Mouse (Mus musculus): ENCODE results near the gene Cstf2t. TPM values are rescaled to one million over a fixed set of nuclear protein-coding genes. Genes with fewer than 3 reads are reported as not detected.

The Cstf2t gene
- polyA plus RNA-seq, 1 experiment, result 8.0 TPM

DNA sequence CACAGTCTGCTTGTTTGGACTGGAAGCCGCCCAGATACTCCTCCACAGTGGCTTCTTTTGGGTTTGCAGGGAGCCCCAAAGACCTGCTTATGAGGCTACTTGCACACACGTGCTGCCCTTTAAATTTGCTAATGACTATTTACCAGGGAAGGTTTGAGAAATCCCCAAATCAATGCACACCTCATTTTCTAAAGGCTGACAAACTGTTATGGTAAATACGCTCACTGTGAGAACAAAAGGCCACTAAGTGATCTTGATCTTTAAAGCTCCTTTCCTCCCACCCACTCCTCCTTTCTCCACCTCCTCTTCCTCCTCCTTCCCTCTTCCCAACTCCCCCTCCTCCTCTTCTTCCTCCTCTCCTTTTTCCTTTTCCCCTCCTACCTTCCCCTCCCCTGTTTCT lies 23.4 kb downstream of the Cstf2t start:
- H3K4me3 ChIP-seq (ENCODE audit: insufficient read depth, low read depth, low read length), result no peak overlapping the region
- no peak overlapping the region for H3K27ac ChIP-seq (replicated peaks; ENCODE audit: low read depth, low read length)
- no peaks in the 10 kb centered on the region for H3K4me1 ChIP-seq (ENCODE audit: control insufficient read depth, insufficient read depth, insufficient read length, low read length)

DNA sequence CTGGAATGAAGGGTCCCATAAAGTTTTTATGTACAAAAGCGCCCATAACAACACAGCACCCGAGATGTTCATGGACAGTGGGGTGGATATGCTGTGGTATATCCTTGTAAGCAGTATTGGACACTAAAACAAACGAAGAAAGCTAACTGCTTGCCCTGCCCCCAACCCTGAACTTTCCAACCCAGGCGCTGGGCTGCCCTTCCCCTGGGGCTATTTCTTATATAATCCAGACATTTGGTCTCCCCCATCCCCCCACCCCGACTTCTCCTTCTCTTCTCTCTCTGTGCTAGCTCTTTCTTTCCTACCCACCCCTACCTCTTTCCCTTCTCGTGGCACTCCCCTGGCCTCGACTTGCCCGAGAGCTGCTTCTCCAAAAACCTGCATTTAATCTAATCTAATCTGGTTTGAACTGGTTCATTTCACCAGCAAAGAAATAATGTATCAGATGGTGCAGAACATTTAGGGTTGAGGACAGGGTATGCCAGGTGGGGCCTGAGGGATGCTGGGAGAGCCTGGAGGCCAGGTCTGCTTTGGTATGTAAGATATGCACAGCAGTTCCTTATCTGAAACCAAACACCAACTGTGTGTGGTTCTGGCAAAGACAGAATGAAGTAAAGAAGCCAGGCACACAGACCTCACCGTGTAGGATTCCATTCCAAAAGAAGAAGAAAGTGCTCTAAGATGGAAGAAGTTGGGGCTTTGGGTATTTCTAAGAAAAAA lies 24.4 kb downstream of the Cstf2t start:
- no peak overlapping the region for H3K27ac ChIP-seq (replicated peaks; ENCODE audit: low read depth, low read length)
- no peak overlapping the region for H3K4me3 ChIP-seq (ENCODE audit: insufficient read depth, low read depth, low read length)
- H3K4me1 ChIP-seq (ENCODE audit: control insufficient read depth, insufficient read depth, insufficient read length, low read length), result no peaks in the 10 kb centered on the region

DNA sequence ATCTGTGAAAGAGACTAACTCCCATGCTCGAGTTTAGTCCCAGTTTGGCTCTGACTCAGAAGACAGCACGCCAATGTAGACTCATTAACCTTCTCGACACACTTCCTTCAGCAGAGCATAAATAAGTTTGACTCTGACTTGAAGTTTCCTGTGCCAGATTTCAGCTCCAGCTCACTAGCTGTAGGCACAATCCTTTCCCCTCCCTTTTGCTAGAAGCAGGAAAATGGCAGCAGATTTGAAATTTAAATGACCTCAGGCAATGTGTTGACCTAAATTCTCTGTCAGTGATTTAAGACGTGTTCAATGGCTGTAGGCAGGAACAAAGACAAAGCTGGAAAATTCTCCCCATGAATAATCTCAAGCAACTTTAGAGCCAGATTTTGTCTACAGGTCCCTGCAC lies 32.1 kb downstream of the Cstf2t start:
- H3K4me3 ChIP-seq (ENCODE audit: insufficient read depth, low read depth, low read length), result no peak overlapping the region
- no peaks in the 10 kb centered on the region for H3K4me1 ChIP-seq (ENCODE audit: control insufficient read depth, insufficient read depth, insufficient read length, low read length)
- no peak overlapping the region for H3K27ac ChIP-seq (replicated peaks; ENCODE audit: low read depth, low read length)

DNA sequence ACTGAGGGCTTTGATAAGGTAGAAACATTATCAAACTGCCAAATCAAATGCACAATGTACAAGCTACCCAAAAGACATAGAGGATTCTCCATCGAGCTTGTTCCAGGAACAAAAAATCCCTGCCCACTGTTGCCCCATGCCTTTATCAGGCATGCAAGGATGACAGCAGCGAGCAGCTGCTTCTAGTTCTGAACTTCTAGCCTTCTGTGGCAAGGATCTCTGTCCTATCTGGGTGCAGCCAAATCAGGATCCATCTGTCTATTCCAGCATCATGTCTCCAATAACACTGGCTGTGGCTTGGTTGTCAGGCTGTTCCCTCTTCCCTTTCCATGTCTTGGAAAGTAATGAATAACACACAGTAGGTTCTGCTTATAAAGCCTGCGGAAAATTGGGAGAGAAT lies 42.0 kb downstream of the Cstf2t start:
- Histone ChIP-seq H3K4me3 (ENCODE audit: insufficient read depth, low read depth, low read length) (no peak overlapping the region), H3K4me1 (ENCODE audit: control insufficient read depth, insufficient read depth, insufficient read length, low read length) (no peaks in the 10 kb centered on the region), H3K27ac (replicated peaks; ENCODE audit: low read depth, low read length) (no peak overlapping the region)

DNA sequence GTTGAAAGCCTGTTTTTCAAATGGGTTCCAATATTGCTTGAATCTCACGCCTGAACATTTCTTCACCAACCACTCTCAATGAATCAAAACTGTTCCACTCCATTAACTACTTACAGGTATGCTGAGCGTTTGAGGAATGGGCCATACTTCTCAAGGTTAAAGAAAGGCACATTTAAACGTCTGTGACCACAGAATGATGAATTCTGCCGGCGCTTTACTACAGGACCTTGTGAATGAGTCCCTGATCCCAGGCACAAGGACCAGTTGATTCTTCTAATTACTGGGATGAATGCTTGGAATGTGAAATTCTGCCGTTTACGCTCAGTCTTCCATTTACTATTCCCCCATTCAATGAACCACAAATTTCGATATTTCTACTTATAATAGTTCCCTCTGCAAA lies 50.0 kb downstream of the Cstf2t start:
- Histone ChIP-seq H3K4me3 (ENCODE audit: insufficient read depth, low read depth, low read length) (no peak overlapping the region), H3K27ac (replicated peaks; ENCODE audit: low read depth, low read length) (no peak overlapping the region), H3K4me1 (ENCODE audit: control insufficient read depth, insufficient read depth, insufficient read length, low read length) (no peaks in the 10 kb centered on the region)

DNA sequence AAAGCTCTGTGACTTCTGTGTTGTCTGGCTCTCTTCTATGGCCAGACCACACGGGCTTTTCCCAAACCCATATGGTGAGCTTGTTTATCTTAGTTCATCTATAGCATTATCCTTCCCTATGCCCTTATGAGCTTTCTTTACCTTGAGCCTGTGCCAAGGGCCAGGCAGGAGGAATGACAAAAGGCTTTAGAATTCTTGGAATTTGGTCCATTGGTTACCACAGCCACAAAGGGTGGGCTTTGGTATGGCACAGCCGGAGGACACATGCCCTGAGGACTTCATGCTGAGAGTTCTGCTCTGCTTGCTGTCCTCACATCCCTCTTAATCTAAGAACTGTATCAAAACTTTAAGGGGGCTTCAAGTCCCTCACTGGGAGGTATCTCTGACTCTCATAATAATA lies 53.7 kb downstream of the Cstf2t start:
- no peaks in the 10 kb centered on the region for H3K4me1 ChIP-seq (ENCODE audit: control insufficient read depth, insufficient read depth, insufficient read length, low read length)

More for the DNA sequence above, 53.7 kb downstream of the Cstf2t start:
- H3K4me3 ChIP-seq (ENCODE audit: insufficient read depth, low read depth, low read length), result no peak overlapping the region
- H3K27ac ChIP-seq (replicated peaks; ENCODE audit: low read depth, low read length), result no peak overlapping the region
